14 mouse cellular contexts compared by ENCODE assay signal in genomic region chr6:97521279-97522038, GRCm38 (mm10).
DNase-seq lines count a peak whose midpoint lies in the region; ATAC-seq and TF ChIP-seq lines count a peak whose summit lies in the region.
"Had no signal": no experiment of that assay in that cellular context is flagged by ENCODE, and none has a peak within 500 bp of the region (broad histone marks: within the 10 kb centered on the region; RNA-seq: fewer than 3 reads in every experiment).

No protein-coding gene starts in this region.

- peak; percentile 42; the same call in 1 of the 2 replicates for ATAC-seq in forebrain, embryonic 13.5 days
- ATAC-seq in forebrain, postnatal 0 days, result no peak
- ATAC-seq in kidney, embryonic 16.5 days (ENCODE audit: low FRiP score, low TSS enrichment), result no peak
- no peak for ATAC-seq in monocyte, adult 5-6 weeks (replicated peaks; ENCODE audit: insufficient number of reproducible peaks, low FRiP score, low TSS enrichment, poor library complexity, severe bottlenecking)
- ATAC-seq: intestine, embryonic 16.5 days had no signal

- no peak overlapping the region for H3K9ac ChIP-seq in forebrain, embryonic 13.5 days
- no peak overlapping the region for H3K9ac ChIP-seq in forebrain, postnatal 0 days
- no peak overlapping the region for H3K9ac ChIP-seq in kidney, embryonic 16.5 days (replicated peaks; ENCODE audit: low read length)
- H3K9ac ChIP-seq: liver, embryonic 15.5 days had no signal

- no peaks in the 10 kb centered on the region for H3K27me3 ChIP-seq in forebrain, embryonic 13.5 days
- no peaks in the 10 kb centered on the region for H3K27me3 ChIP-seq in forebrain, postnatal 0 days (ENCODE audit: insufficient read depth, low read length)
- no peaks in the 10 kb centered on the region for H3K27me3 ChIP-seq in kidney, adult 2 months (replicated peaks; ENCODE audit: control insufficient read depth, insufficient read depth, low read length)
- H3K27me3 ChIP-seq in kidney, embryonic 16.5 days (ENCODE audit: insufficient read depth, low read length), result no peaks in the 10 kb centered on the region
- H3K27me3 ChIP-seq: liver, embryonic 15.5 days had no signal

- TF ChIP-seq POLR2A in kidney, adult 2 months (IDR thresholded peaks at IDR 0.05; ENCODE audit: low read depth, low read length), result no peak

- H3K4me1 ChIP-seq in forebrain, embryonic 13.5 days, result peaks cover 40% of the 10 kb centered on the region
- no peaks in the 10 kb centered on the region; the same call in 1 of the 2 replicates for H3K4me1 ChIP-seq in forebrain, postnatal 0 days (ENCODE audit: insufficient read depth)
- peaks cover 14% of the 10 kb centered on the region for H3K4me1 ChIP-seq in kidney, adult 2 months (ENCODE audit: control insufficient read depth, insufficient read depth, low read length)
- H3K4me1 ChIP-seq in kidney, embryonic 16.5 days (ENCODE audit: insufficient read depth, low read length), result peaks cover 19% of the 10 kb centered on the region

- peak overlapping the region; percentile 16; the same call in 1 of the 2 replicates for H3K27ac ChIP-seq in forebrain, embryonic 13.5 days
- no peak overlapping the region for H3K27ac ChIP-seq in forebrain, postnatal 0 days (ENCODE audit: low read depth, low read length)
- H3K27ac ChIP-seq in kidney, adult 2 months (ENCODE audit: insufficient read depth, low read depth, low read length), result no peak overlapping the region
- H3K27ac ChIP-seq in kidney, embryonic 16.5 days (ENCODE audit: low read length), result no peak overlapping the region
- H3K27ac ChIP-seq: liver, embryonic 15.5 days had no signal

- DNase-seq in forebrain, postnatal 0 days, result no peak
- peak; percentile 60 for DNase-seq in kidney, adult 2 months
- DNase-seq in retina, postnatal 1 day, result peak; percentile 73
- DNase-seq in retina, embryonic 14.5 days (ENCODE audit: low spot score), result no peak
- DNase-seq in embryo, embryonic 11 days, result no peak
- DNase-seq: adrenal gland, postnatal 10 days; cerebellum, postnatal 25 days; thymus, postnatal 25 days had no signal

- TF ChIP-seq CTCF in forebrain, postnatal 0 days (IDR thresholded peaks at IDR 0.05; ENCODE audit: low read depth), result no peak
- TF ChIP-seq CTCF in kidney, adult 2 months (conservative IDR thresholded peaks at IDR 0.05; ENCODE audit: insufficient read depth, insufficient read length, low read depth, low read length), result no peak

- no peaks in the 10 kb centered on the region for H3K9me3 ChIP-seq in forebrain, embryonic 13.5 days (replicated peaks)
- no peaks in the 10 kb centered on the region for H3K9me3 ChIP-seq in forebrain, postnatal 0 days (ENCODE audit: low read length)
- no peaks in the 10 kb centered on the region for H3K9me3 ChIP-seq in kidney, embryonic 16.5 days (ENCODE audit: low read length)
- H3K9me3 ChIP-seq: liver, embryonic 15.5 days had no signal

- H3K4me3 ChIP-seq in forebrain, embryonic 13.5 days, result no peak overlapping the region
- H3K4me3 ChIP-seq in forebrain, postnatal 0 days (ENCODE audit: low read depth, low read length), result no peak overlapping the region
- no peak overlapping the region for H3K4me3 ChIP-seq in kidney, adult 2 months (ENCODE audit: insufficient read depth, low read depth, low read length)
- no peak overlapping the region for H3K4me3 ChIP-seq in kidney, embryonic 16.5 days (ENCODE audit: low read length)
- H3K4me3 ChIP-seq: liver, embryonic 15.5 days had no signal

- 29% methylated on average over 13 of the region's 13 CpGs for WGBS in forebrain, embryonic 13.5 days
- WGBS in forebrain, postnatal 0 days, result 16% methylated on average over 13 of the region's 13 CpGs
- WGBS in kidney, adult 2 months, result 70% methylated on average over 13 of the region's 13 CpGs
- 72% methylated on average over 13 of the region's 13 CpGs for WGBS in kidney, embryonic 16.5 days

- H3K4me2 ChIP-seq in forebrain, embryonic 13.5 days, result no peak overlapping the region
- H3K4me2 ChIP-seq in forebrain, postnatal 0 days (ENCODE audit: low read depth), result no peak overlapping the region
- H3K4me2 ChIP-seq in kidney, embryonic 16.5 days (replicated peaks; ENCODE audit: low read depth, low read length), result no peak overlapping the region
- H3K4me2 ChIP-seq: liver, embryonic 15.5 days had no signal

- H3K36me3 ChIP-seq in forebrain, embryonic 13.5 days (ENCODE audit: poor library complexity, severe bottlenecking), result no peaks in the 10 kb centered on the region
- H3K36me3 ChIP-seq in forebrain, postnatal 0 days (ENCODE audit: insufficient read depth), result no peaks in the 10 kb centered on the region
- no peaks in the 10 kb centered on the region for H3K36me3 ChIP-seq in kidney, adult 2 months (ENCODE audit: control insufficient read depth, insufficient read depth, low read length)
- no peaks in the 10 kb centered on the region for H3K36me3 ChIP-seq in kidney, embryonic 16.5 days (ENCODE audit: insufficient read depth, low read length)
- H3K36me3 ChIP-seq: G1E; liver, embryonic 15.5 days had no signal

Comparison
In these comparisons a context has a peak if more than half of its experiments do, and no peak if none do; other contexts are left out.
1. DNase-seq: peak in kidney, adult 2 months (single experiment) and retina, postnatal 1 day (single experiment); none in forebrain, postnatal 0 days (single experiment), retina, embryonic 14.5 days (single experiment) and embryo, embryonic 11 days (single experiment).